Mouse (Mus musculus): Measurements from ENCODE around the gene Lyplal1.

The Lyplal1 gene

DNA sequence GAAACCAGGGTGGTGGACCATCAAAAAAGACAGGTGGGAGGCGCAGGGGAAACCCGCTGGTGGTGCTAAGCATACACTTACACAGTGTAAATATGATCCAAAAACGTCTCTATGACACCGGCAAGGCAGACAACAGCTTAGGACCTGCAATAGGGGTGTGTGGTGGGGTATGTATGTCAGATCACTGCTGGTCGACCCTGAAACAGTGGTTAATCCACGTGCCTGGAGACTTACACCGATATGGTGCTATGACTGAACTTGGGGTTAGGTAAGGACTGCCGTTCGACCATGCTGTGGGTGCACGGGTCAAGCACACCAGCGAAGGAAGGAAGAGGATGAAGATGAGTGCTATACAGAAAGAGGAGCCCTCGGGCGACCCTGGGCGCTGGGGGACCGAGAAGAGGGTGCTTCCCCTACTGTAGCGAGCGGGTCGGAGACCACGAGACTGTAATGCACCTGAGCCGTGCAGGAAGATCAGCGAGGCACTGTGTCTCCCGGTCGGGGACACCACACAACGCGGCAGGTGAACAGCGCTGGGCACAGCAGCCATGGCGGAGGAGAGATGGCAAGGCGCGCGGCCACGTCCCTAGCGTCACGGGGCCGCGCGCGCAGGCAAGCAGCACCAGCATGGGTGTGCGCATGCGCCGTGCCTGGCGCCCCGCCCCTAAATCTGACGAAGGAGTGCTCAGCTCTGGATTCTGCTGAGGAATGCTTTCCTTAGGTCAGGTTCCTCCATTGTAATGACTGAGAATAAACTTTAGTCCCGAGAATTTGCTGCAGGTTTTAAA is at the start of gene Lyplal1:
TSS of gene Lyplal1 (minus strand) at position 610 of the 788 bp plus-strand sequence.
- peak; percentile 96 for DNase-seq

DNA sequence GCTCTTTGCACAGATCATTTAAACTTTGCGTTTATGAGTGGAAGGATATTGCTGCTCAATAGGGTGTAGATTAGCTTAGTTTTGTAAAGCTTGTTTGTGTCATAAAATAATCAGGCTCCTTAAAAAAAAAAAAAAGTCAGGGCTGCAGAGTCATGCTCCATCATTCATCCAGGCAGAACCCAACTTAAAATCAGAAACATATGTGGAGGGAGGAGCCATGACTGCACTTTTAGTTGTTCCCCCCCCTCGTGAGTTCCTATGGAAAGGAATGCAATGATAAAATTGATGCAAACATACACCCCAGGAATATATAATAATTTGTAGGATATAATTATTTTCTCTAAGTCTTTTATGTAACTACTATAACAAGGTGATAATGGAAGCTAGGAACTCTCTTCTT is 46.5 kb upstream of the Lyplal1 start:
- no peak for DNase-seq

- no peak for DNase-seq
These were observed 46.1 kb upstream of the Lyplal1 start for GRCm38 (mm10) chr1:186163206-186163605.

DNA sequence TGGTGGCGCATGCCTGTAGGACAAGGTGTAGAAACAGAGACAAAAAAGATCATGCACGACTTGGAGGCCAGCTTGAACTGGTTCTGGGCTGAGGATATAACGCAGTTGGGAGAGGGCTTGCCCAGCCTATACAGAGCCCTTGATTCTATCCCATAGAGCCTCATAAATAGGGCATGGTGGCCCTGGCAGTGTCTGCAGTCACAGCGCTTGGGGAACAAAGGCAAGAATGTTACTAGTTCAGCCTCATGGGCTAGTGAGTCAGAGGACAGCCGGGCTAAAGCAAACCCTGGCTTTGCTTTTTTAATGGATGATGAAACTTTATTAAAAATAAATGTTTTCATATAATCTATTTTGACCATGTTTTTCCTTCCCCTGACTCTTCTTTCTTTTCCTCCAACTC is 33.3 kb upstream of the Lyplal1 start:
- no peak for DNase-seq

DNA sequence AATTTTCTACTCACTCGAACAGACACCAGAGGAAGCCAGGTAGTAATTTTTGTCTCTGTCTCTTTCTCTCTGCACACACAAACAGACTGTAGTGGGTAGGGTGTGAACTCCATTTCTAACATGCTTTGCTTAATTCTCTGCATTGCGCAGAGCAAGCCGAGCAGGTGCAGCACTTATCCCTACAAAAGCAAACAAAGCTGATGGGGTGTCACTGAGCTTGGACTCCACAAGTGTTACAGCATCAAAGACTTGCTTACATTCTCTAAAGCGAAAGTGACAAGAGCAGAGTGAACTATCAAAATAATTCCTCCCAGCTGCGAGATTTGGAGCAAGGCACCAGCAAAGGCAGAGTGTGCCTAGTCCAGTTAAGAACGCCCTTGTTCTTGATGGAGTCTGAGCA is 28.3 kb upstream of the Lyplal1 start:
- no peak for DNase-seq

DNA sequence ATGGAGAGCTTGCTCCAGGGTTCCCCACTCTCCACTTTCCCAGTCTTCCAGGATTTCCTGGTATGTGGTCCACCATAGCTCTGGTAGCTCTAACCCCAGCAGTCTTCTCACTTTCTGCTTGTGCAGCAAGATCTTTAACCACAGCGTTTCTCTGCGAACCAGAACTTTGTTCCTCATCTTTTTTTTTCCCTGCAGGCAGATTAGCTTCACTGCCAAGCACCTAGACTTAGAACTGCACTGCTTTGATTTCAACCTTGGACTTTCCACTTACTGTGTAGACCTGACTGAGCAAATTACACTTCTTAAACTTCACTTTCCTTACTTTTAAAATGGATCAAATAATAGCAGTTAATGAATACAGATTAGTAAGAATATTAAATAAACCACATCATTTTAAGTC is 23.1 kb upstream of the Lyplal1 start:
- no peak for DNase-seq

- DNase-seq, result no peak
These were observed 20.8 kb upstream of the Lyplal1 start for GRCm38 (mm10) chr1:186137873-186138272.

DNA sequence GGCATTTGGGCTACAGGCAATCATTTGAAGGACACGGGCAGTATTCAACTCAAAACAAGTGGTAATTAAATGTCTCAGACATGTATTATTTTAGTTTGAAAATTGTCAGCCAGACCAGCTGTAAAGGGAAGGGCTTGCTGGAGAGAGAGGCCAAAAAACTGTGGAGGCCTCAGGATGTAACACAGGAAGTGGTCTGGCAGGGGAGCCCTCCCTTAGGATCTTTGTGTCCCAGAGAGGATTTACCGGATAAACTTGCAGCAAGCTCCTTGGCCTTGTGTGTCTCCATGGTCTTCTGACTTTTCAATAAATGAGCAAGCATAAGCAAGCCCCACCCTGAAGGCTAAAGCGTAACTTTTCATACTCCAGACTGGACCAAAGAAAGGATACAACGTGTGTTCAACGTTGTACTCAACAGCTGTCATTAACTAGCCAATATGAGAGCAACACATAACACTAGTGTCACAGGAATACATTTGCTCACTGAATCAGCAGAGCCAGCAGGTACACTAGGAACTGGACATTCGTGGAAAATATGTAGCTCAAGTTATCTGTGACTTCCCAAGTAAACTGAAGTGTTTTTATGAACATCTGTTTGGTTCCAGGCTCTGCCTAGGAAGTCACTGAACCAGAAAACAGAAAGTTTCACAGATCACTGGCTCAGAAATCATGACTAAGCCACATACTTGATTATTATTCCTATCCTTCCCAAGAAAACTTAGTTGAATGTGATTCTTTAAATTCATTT is 19.7 kb upstream of the Lyplal1 start:
- DNase-seq, result no peak

DNA sequence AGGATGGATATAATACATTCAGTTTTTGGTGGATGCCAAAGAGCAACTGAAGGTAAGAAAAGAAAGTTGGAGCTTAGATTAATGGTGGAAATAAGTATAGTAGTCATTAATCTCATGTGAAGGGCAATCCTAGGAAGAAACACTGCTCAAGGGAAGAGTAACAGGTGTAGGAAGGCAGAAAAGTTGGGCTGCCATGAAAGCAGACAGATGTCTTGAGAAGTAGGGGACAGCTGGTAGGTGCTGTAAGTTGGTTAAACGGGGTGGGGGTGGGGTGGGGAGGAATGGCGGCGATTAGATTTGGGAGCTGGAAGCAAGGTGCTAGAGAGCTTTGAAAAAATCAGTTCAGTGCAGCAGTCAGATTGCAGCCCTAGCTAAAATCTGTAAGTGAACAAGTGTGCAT is 14.4 kb upstream of the Lyplal1 start:
- DNase-seq, result no peak

DNA sequence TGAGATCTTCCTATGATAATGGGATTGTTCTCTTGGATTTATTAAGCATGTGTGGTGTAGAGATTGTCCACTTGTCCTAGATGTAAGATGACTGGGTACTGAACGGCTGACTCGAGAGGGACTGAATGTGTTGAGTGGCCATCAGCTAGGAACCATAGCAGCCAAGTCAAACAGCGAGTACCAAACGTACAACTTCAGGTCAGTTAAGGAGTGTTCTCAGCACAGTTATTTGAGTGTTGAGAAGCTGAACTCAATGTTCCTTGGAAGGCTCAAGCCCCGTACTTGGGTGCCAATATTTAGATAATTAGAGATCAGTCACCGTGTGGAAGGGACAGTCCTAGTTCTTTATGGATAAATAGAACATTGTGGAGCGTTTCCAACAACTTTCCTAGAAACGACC is 11.8 kb upstream of the Lyplal1 start:
- DNase-seq, result no peak

DNA sequence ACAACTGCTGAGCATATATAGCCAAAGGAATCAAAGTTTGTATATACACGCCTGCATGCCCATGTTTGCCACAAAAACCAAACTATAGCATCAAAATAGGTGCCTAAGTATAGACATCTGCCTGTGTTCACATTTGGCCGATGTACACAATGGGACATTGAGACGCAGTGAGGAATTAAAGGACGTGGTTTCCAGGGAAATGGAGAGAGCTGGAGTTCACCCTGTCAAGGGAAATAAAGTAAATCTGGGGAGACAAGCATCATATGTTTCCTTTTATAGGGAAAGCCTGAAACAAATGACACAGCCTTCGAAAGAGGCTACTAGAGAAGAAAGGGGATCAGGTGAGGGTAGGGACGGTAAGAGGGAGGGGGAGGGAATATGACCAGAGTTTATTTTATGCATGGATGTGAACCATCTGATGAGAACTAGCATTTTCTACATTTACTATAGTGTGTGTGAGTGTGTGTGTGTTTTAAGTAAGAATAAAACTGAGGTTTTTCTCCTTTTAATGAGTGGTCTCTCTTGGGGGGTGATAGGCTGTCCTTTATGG is 9.3 kb upstream of the Lyplal1 start:
- no peak for DNase-seq

DNA sequence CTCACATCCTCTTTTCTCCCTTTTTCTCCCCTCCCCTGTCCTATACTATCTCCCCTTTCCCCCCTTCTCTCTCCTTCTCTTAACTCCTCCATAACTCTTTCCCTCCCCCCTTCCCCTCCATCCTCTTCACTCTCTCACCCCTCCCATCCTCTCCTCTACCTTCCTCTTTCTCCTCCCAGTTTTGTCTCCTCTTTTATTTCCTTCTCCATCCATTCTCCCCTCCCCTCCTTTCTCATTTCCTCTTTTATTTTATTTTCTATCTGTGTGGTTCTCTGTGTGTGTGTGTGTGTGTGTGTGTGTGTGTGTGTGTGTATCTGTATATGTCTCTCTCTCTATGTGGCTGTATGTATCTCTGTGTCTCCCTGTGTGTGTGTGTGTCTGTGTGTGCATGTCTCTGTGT is 6.6 kb upstream of the Lyplal1 start:
- no peak for DNase-seq

- DNase-seq, result no peak
These were observed 2.7 kb upstream of the Lyplal1 start for GRCm38 (mm10) chr1:186119856-186120255.

GRCm38 (mm10) chr1:186116086-186116600 is 967 bp downstream of the Lyplal1 start:
- DNase-seq, result no peak

DNA sequence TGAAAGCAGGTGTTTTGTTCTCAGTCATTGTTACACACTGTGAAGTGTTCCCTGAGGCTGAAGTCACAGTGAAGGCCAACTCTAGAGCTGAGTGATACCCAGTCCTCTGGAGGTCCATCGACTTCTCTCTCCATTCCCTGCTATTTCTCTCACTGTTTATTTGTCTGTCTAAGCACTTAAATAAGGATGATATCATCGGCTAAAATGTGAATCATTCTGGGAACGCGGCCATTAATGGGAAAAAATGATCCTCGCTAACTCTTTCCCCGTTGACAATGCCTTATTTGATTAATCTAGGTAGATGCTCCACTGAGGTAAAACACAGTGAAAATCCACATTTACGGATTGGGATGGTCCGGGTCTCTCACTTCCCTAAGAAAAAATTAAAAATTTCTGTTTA is 14.8 kb downstream of the Lyplal1 start:
- no peak for DNase-seq

DNA sequence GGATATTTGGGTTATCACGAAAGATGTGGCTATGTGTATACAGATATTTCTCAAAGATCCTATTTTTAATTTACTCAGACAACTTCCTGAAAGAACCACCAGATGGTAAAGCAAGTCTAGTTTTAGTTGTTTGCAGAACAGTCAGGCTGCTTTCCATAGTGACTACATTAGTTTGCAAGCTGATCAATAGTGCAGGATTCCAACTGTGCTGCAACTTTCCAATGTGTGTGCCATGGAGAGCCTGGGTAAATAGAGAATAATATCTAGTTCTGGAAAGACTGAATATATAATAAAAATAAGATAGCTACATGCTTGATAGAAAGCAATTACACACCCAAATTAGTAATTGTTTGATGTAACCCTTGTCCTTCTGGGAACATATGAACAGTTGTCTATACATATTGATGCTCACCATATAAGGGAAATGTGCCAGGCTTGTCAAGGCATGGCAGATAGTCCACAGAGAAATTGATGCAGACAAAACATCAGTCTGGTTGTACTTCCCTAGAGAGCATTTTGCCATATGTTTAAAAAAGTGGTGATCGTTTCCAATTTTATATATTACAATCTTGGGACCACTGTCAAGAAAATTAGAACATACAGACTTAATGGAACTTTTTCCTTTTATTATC is 50.7 kb downstream of the Lyplal1 start:
- no peak for DNase-seq

GRCm38 (mm10) chr1:186060041-186060440 is 57.1 kb downstream of the Lyplal1 start:
- DNase-seq, result no peak

- no peak for DNase-seq
These were observed 62.9 kb downstream of the Lyplal1 start for GRCm38 (mm10) chr1:186054227-186054626.

GRCm38 (mm10) chr1:186053280-186054043 is 63.6 kb downstream of the Lyplal1 start:
- DNase-seq, result no peak

- DNase-seq, result no peak
These were observed 73.2 kb downstream of the Lyplal1 start for GRCm38 (mm10) chr1:186043709-186044452.

GRCm38 (mm10) chr1:186041841-186042240 is 75.3 kb downstream of the Lyplal1 start:
- no peak for DNase-seq
